Mouse (Mus musculus): ENCODE results near the gene Washc3.

Washc3 gene

GRCm38 (mm10) chr10:88260309-88260708 lies 59.4 kb downstream of the Washc3 start:
- no peak for DNase-seq

DNA sequence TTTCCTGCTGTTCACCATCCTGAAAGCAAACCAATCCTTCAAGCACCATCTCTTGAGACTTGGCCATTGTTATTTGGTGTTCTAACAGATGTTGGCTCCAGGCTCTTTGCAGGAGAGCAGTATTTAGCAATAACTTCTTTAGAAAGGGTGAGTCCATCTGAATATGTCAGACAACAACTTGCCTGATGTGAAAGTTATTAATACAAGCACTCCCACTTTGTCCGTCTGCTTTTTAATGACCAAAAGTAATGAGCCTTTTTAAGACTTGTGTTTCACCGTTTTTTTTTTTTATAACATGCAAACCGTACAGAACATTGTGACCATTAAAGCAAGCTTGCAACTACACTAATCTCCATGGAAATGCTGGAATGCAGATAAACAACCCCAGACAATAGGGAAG lies 60.3 kb downstream of the Washc3 start:
- DNase-seq = no peak

DNA sequence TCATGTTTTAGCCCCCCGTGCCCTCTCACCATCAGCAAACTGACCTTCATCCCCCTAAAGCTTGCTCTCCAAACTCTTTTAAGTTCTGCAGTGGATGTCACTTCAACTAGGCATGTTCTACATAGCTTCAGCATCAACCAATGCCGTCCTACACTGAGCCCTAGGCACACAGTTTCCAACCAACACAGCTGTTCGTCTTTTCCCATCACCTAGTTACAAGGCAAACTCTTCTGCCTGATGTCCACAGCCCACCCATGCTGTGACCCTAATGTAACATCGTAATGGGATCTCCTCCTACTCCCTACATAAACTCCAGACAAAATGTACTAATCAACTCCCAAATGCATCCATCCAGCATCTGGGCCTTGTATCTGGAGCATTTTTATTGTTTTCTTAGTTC lies 62.5 kb downstream of the Washc3 start:
- no peak for DNase-seq

DNA sequence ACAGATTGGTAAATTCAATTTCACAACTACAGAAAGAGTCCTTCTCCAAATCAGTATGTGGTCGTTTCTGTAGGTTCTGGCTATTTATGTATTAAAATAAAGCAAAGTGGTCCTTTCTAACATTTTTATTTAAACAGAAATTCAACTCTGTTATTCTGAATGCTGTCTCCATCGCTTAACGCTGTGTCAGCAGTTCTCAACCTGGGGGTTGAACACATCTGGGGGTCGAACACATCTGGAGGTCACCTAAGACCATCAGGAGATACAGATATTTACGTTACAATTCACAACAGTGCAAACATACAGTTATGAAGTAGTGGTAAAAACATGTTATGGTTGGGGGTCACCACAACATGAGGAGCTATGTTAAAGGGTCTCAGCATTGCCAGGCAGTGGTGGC lies 73.2 kb downstream of the Washc3 start:
- no peak for DNase-seq

DNA sequence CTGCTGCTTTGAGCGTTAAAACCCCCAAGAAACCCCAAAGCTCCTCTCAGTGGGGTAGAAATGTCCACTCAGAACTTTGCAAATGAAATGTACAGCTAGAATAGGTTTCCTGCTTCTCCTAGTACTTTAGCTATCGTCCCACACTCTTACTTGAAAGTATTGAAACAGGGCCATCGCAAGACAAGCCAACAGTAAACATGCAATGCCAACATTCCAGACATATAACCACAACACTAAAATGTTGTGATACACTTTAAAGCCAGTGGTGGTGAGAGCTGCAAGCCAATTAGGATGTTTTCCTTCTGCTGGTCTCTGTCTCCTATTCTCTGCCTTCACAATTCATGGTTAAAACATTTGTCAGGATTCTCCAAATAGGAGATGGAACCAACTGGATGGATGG lies 80.8 kb downstream of the Washc3 start:
- no peak for DNase-seq

DNA sequence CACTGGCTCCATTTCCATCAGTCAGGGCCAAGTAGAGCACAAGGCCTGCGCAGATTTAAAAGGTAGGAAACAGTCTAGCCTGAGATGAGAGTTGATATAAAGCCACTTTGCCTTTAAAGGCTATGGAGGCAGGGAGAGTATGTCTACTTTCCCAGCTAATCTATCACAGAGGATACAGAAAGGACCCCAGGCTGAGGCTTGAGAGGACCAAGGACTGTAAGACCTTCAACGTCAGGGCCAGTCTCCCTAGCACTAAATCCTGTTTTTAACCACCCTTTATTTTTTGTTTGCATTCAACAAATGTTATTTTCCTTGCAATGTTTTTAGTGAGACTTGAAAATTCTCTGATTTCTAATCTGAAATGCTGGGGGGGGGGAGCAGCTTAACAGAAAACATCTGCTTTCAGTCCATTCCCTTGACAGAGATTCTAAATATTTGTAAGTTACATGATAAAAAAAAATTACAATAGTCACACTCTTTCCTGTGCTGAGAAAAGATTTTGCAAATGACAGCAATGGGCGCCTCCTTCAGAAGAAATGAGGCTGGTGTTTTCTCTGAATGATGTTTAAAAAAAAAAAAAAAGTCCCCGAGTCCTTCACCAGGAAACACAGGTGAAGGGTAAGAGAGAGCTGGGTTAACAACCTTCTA lies 83.6 kb downstream of the Washc3 start:
- DNase-seq = no peak

DNA sequence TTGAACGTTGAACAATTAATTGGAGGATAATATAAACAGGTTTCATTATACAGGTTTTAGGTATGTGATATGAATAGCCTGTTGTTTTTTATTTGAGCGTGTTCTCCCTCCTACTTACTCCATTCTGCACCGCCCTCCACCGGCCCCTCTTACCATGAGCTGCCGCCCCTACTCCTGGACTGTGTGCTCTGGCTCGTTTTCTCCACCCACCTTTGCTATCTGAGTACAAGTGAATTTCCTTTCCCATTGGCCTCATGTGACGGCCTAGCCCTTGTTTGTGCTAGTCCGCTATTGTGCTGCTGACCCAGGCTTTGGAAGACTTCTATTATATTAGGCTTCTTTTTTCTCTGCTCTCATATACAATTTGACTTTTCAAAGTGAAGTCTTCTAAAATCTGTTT lies 86.4 kb downstream of the Washc3 start:
- DNase-seq = no peak

DNA sequence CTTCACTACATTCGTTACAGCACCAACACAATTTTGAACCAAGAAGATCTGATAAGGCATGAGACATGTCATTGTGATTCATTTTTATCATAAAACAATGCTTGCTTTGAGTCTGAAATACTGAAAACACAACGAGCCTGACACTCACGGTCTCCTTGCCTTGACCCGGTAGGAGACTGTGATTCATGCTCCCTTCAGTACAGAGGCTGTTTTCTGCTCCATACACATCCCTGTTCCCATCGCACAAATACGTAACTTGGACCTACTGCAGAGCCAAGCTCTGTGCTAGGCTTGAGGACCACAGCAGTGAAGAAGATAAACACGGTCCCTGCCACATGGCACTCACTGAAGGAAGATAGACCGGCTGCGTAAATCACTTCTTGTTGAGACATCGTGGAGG lies 87.2 kb downstream of the Washc3 start:
- no peak for DNase-seq

DNA sequence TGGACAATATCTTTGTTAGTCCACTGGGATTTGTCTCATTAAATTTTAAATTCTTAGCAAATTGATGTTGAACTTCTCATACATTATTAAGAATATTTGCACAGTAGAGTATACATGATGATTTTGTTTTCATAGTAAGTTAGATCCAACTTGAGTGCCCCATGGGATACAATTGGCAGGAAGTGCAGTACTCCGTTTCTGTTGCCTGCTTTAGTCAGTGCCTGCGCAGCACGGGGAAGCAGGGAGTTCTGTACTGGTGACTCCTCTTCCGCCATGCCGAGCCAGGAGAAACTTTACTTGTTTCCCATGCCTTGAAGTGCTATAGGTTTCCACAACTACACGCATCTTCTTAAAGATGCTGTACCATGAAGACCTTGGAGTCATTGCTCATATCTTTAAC lies 94.2 kb downstream of the Washc3 start:
- DNase-seq = no peak
